Mouse (Mus musculus) thymus, adult 2 months (tissue): ENCODE results near the gene Mxra8.

Source experiments
- CTCF ChIP-seq: fragments of 200-500 bp; IDR thresholded peaks from 2 replicates; pipeline ENCODE4 v1.5.1; 2012; ENCODE audit warnings: mild to moderate bottlenecking, control low read depth, low read length, moderate library complexity, borderline replicate concordance; ENCODE audit not compliant: control insufficient read depth, poor library complexity, insufficient read depth; ENCODE audit errors: extremely low read depth
- POLR2A ChIP-seq: fragments of 200-500 bp; IDR thresholded peaks from 2 replicates; pipeline ENCODE4 v1.6.1; 2012; ENCODE audit warnings: mild to moderate bottlenecking, low read length, control low read depth, moderate library complexity; ENCODE audit not compliant: control insufficient read depth, poor library complexity, insufficient read depth; ENCODE audit errors: extremely low read depth

- TF ChIP-seq CTCF: no peak
- no peak for TF ChIP-seq POLR2A
Observed at GRCm38 (mm10) chr4:155821025-155821424, 18.5 kb upstream of the Mxra8 start.
